ENCODE assay signal across 8 mouse cellular contexts in the genomic region with DNA sequence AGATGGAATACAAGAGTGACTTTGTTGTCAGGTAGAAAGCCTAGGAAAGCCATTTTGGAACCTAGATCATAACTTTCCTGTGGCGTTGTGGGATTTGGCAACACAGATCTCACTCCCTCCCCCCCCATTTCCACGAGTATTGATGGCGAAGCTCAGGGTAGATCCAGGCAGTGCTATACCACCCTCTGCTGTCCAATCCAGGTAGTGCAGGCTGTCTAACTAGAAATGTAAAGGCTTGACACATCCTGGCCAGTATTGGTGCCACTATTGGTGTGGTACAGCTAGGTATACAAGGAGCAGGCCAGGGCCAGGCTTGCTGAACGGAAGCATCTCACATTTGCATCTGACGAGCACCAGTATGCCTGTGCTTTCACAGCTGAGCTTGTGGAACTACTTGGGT. TPM values are rescaled to one million over a fixed set of nuclear protein-coding genes. Genes with fewer than 3 reads are reported as not detected.
DNase-seq lines count a peak whose midpoint lies in the region; ATAC-seq lines count a peak whose summit lies in the region.

No protein-coding gene starts in this region.

- H3K4me2 ChIP-seq in limb, embryonic 13.5 days (replicated peaks): no peak overlapping the region

- no peaks in the 10 kb centered on the region for H3K9me3 ChIP-seq in limb, embryonic 13.5 days

- peak; percentile 76 for DNase-seq in 416B (ENCODE audit: low read depth)
- peak; percentile 55 for DNase-seq in adrenal gland, adult 8-10 months
- peak; percentile 81 for DNase-seq in embryo, embryonic 11 days
- DNase-seq in gastrocnemius, postnatal 25 days: peak; percentile 44
- DNase-seq in kidney, adult 9 months: peak; percentile 88
- peak; percentile 21 to 32 for DNase-seq in natural killer cell, adult 2 months (ENCODE audit: low spot score in 2 of 2)
- DNase-seq in testis, postnatal 10 days (ENCODE audit: low spot score): peak; percentile 84

- H3K4me1 ChIP-seq in limb, embryonic 13.5 days: no peaks in the 10 kb centered on the region

- H3K4me3 ChIP-seq in limb, embryonic 13.5 days: no peak overlapping the region

- H3K36me3 ChIP-seq in limb, embryonic 13.5 days: no peaks in the 10 kb centered on the region

- peaks cover 16% of the 10 kb centered on the region for H3K27me3 ChIP-seq in limb, embryonic 13.5 days

- 0 out of 2 replicates have a peak, but pooled peaks have one; percentile 65 for ATAC-seq in limb, embryonic 13.5 days (ENCODE audit: low FRiP score, low read depth)

- 14% methylated on average over 5 of the region's 5 CpGs for WGBS in limb, embryonic 13.5 days

- no peak overlapping the region for H3K27ac ChIP-seq in limb, embryonic 13.5 days

- H3K9ac ChIP-seq in limb, embryonic 13.5 days: no peak overlapping the region

RNA-seq across cellular contexts. Expression of a gene that starts 18.6 kb away (rescaled TPM):
- 10 to 100 TPM in 1 of 4 experiments, 1 to 10 TPM in 3; 8.0 to 10.3 (median 9.1) TPM for total RNA-seq in adrenal gland, adult 8-10 months (2022)
- 1 to 10 TPM in 1 of 2 experiments, under 1 TPM in 1; 0.23 to 1.7 TPM for total RNA-seq in gastrocnemius, postnatal 25 days (2021)
- 3.6 and 4.8 TPM in 2 replicates for polyA plus RNA-seq in limb, embryonic 13.5 days (2015; fragmentation: Nextera tagmentation; extraction: Ambion mirVana)

RNA-seq across cellular contexts. Expression of a gene that starts 55.3 kb away (rescaled TPM):
- total RNA-seq in adrenal gland, adult 8-10 months (2022): under 1 TPM in 3 of 4 experiments, not detected in 1; 0.03 to 0.06 (median 0.03) TPM
- total RNA-seq in gastrocnemius, postnatal 25 days (2021): not detected
- 0.03 TPM in 1 of 2 replicates, not detected in the other for polyA plus RNA-seq in limb, embryonic 13.5 days (2015; fragmentation: Nextera tagmentation; extraction: Ambion mirVana)

Comparison
In these comparisons a context has a peak if more than half of its experiments do, and no peak if none do; other contexts are left out.
1. DNase-seq: peak in every context shown above with its lines; median percentile 88 in kidney, adult 9 months; 84 in testis, postnatal 10 days; 81 in embryo, embryonic 11 days; 76 in 416B; 55 in adrenal gland, adult 8-10 months; 44 in gastrocnemius, postnatal 25 days; 26 in natural killer cell, adult 2 months.